Mouse (Mus musculus) forebrain, embryonic 15.5 days (tissue): ENCODE data around the gene Hist1h2bf. TPM values are rescaled to one million over a fixed set of nuclear protein-coding genes. Genes with fewer than 3 reads are reported as not detected.

Experiments
- ATAC-seq: fragments of 200-750 bp; cut with Nextera tagmentation; replicated peaks from 2 replicates; pipeline ENCODE4 v1.8.0; 2017; ENCODE audit warnings: mild to moderate bottlenecking, moderate TSS enrichment, moderate library complexity
- H3K27ac ChIP-seq: fragments of 300-500 bp; sonication (generic); replicated peaks from 2 replicates; pipeline ENCODE4 v1.5.1; 2015; ENCODE audit warnings: mild to moderate bottlenecking, inconsistent platforms
- H3K27me3 ChIP-seq: fragments of 300-500 bp; sonication (generic); 2 replicates; pipeline ENCODE4 v1.6.1; 2015; ENCODE audit warnings: inconsistent platforms
- H3K36me3 ChIP-seq: fragments of 300-500 bp; sonication (generic); 2 replicates; pipeline ENCODE4 v1.6.1; 2015; ENCODE audit warnings: mild to moderate bottlenecking, inconsistent platforms
- H3K4me1 ChIP-seq: fragments of 300-500 bp; sonication (generic); 2 replicates; pipeline ENCODE4 v1.6.1; 2015; ENCODE audit warnings: inconsistent platforms
- H3K4me2 ChIP-seq: fragments of 300-500 bp; sonication (generic); replicated peaks from 2 replicates; pipeline ENCODE4 v1.6.1; 2015; ENCODE audit warnings: mild to moderate bottlenecking, inconsistent platforms
- H3K4me3 ChIP-seq: fragments of 300-500 bp; sonication (generic); 2 replicates; pipeline ENCODE4 v1.5.1; 2015; ENCODE audit warnings: mild to moderate bottlenecking, inconsistent platforms
- H3K9ac ChIP-seq: fragments of 300-500 bp; sonication (generic); replicated peaks from 2 replicates; pipeline ENCODE4 v1.6.1; 2015; ENCODE audit warnings: mild to moderate bottlenecking, inconsistent platforms
- H3K9me3 ChIP-seq: fragments of 300-500 bp; sonication (generic); 2 replicates; pipeline ENCODE4 v1.6.1; 2016; ENCODE audit warnings: inconsistent platforms
- WGBS: fragments of 180-500 bp; shearing (Covaris S2); methylation state at CpG from one replicate; pipeline ENCODE4 v1.1.7; 2015; ENCODE audit warnings: mixed read lengths; 5-methylcytosine and 5-hydroxymethylcytosine counted together
- microRNA-seq: library from miRNA; unstranded; fragments of <30 nt; microRNA quantifications from one replicate; pipeline ENCODE4, GENCODE M21; 2016
- polyA plus RNA-seq: library from polyadenylated mRNA; unstranded; fragments of >200 nt; fragmentation: Nextera tagmentation; extraction: Ambion mirVana; gene quantifications from 2 replicates; pipeline ENCODE4 v1.2.1, GENCODE M21; 2015

Hist1h2bf gene
- polyA plus RNA-seq, 1 experiment from 2014 or later: 2.9 TPM

- WGBS: 2% methylated on average over 10 of the region's 10 CpGs
- no peak for ATAC-seq
- Histone ChIP-seq H3K4me3 (peak overlapping the region; percentile 49), H3K4me1 (peaks cover 30% of the 10 kb centered on the region), H3K9ac (no peak overlapping the region; the same call in 1 of the 2 replicates), H3K27me3 (no peaks in the 10 kb centered on the region), H3K27ac (no peak overlapping the region), H3K9me3 (no peaks in the 10 kb centered on the region), H3K36me3 (no peaks in the 10 kb centered on the region), H3K4me2 (peak overlapping the region; percentile 46)
Measured at GRCm38 (mm10) chr13:23525901-23526300, 48.1 kb downstream of the Hist1h2bf start.

- 9% methylated on average over 5 of the region's 5 CpGs for WGBS
- Histone ChIP-seq H3K36me3 (no peaks in the 10 kb centered on the region), H3K27ac (no peak overlapping the region; the same call in 1 of the 2 replicates), H3K4me3 (no peak overlapping the region), H3K27me3 (no peaks in the 10 kb centered on the region), H3K9me3 (no peaks in the 10 kb centered on the region), H3K4me1 (peaks cover 26% of the 10 kb centered on the region), H3K9ac (no peak overlapping the region), H3K4me2 (peak overlapping the region; percentile 17; the same call in 1 of the 2 replicates)
- peak; percentile 58 for ATAC-seq
Measured at GRCm38 (mm10) chr13:23524654-23525053, 49.3 kb downstream of the Hist1h2bf start.

DNA sequence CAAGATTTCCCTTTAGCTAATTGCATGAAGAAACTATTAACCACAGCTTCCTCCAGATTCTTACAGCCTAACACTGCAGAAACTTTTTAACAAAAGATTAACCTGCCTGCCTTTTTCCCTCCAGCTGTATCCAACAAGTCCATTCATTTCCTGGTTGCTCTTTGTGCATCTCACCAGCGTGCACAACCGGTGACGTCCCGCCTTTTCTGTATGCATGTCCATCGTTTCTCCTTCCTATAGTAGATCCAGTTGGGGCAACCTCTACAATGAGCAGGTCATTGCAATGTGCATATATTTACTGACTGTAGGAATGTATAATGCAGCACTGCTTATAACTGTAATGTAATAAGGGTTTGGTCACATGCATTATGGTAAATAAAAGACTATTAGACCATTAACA, 50.0 kb downstream of the Hist1h2bf start:
- Histone ChIP-seq H3K36me3 (no peaks in the 10 kb centered on the region), H3K4me1 (peaks cover 23% of the 10 kb centered on the region), H3K9ac (no peak overlapping the region), H3K4me2 (no peak overlapping the region), H3K27me3 (no peaks in the 10 kb centered on the region), H3K9me3 (no peaks in the 10 kb centered on the region), H3K27ac (no peak overlapping the region), H3K4me3 (no peak overlapping the region)
- WGBS: 48% methylated on average over 5 of the region's 5 CpGs
- no peak for ATAC-seq

Small RNA genes within 50 kb of the gene (microRNA-seq; reads per million reads assigned to microRNA genes)
- not detected for gene Gm44297
- gene Gm44359: not detected
- not detected for gene Gm44394

Other genes with a start within 250 kb of the Hist1h2bf start
- 58.3 and 60.9 TPM in 2 replicates for gene Zfp322a, start 205.0 kb downstream of the Hist1h2bf start, polyA plus RNA-seq
- 13.0 and 13.2 TPM in 2 replicates for gene Abt1, start 150.3 kb downstream of the Hist1h2bf start, polyA plus RNA-seq
- gene Btn1a1, start 108.3 kb downstream of the Hist1h2bf start, polyA plus RNA-seq: 0.05 and 0.08 TPM in 2 replicates
- 0.11 TPM in 1 of 2 replicates, not detected in the other for gene Btn2a2, start 85.3 kb downstream of the Hist1h2bf start, polyA plus RNA-seq
- 4.9 and 6.0 TPM in 2 replicates for gene Hist1h4h, start 43.1 kb downstream of the Hist1h2bf start, polyA plus RNA-seq
- 2.8 and 6.7 TPM in 2 replicates for gene Hist1h2af, start 40.3 kb downstream of the Hist1h2bf start, polyA plus RNA-seq
- gene Hist1h3g, start 38.8 kb downstream of the Hist1h2bf start, polyA plus RNA-seq: 2.7 and 3.4 TPM in 2 replicates
- 0.37 and 0.59 TPM in 2 replicates for gene Hist1h2bh, start 30.8 kb downstream of the Hist1h2bf start, polyA plus RNA-seq
- 0.46 and 0.94 TPM in 2 replicates for gene Hist1h3f, start 30.1 kb downstream of the Hist1h2bf start, polyA plus RNA-seq
- 0.70 and 0.73 TPM in 2 replicates for gene Hist1h4f, start 22.5 kb downstream of the Hist1h2bf start, polyA plus RNA-seq
- 0.23 and 0.25 TPM in 2 replicates for gene Hist1h1d, start 20.9 kb downstream of the Hist1h2bf start, polyA plus RNA-seq
- 2.6 and 2.7 TPM in 2 replicates for gene Hist1h3e, start 11.8 kb downstream of the Hist1h2bf start, polyA plus RNA-seq
- gene Hist1h2ae, start 3.0 kb downstream of the Hist1h2bf start, polyA plus RNA-seq: 48.1 and 55.0 TPM in 2 replicates
- gene Hist1h2bg, start 2.8 kb downstream of the Hist1h2bf start, polyA plus RNA-seq: 4.7 and 5.6 TPM in 2 replicates
- gene Hist1h2ad, start 185 bp upstream of the Hist1h2bf start, polyA plus RNA-seq: 1.5 and 2.0 TPM in 2 replicates
- 4.5 and 5.1 TPM in 2 replicates for gene Hist1h3d, start 1.6 kb upstream of the Hist1h2bf start, polyA plus RNA-seq
- gene Hist1h4d, start 7.4 kb upstream of the Hist1h2bf start, polyA plus RNA-seq: 76.0 and 88.6 TPM in 2 replicates
- gene Hist1h2be, start 46.9 kb upstream of the Hist1h2bf start, polyA plus RNA-seq: 1.9 and 2.5 TPM in 2 replicates
- gene Hist1h1e, start 48.4 kb upstream of the Hist1h2bf start, polyA plus RNA-seq: 11.6 and 13.7 TPM in 2 replicates
- gene Hist1h2ac, start 109.8 kb upstream of the Hist1h2bf start, polyA plus RNA-seq: 1.0 and 1.1 TPM in 2 replicates
- 33.7 and 35.6 TPM in 2 replicates for gene Hist1h2bc, start 110.0 kb upstream of the Hist1h2bf start, polyA plus RNA-seq
- 0.20 TPM in 1 of 2 replicates, not detected in the other for gene Hist1h1t, start 121.6 kb upstream of the Hist1h2bf start, polyA plus RNA-seq
- 3.7 and 4.4 TPM in 2 replicates for gene Hist1h4c, start 124.3 kb upstream of the Hist1h2bf start, polyA plus RNA-seq
- gene Hfe, start 136.7 kb upstream of the Hist1h2bf start, polyA plus RNA-seq: 2.0 and 3.4 TPM in 2 replicates
- 22.8 and 24.6 TPM in 2 replicates for gene Hist1h1c, start 164.6 kb upstream of the Hist1h2bf start, polyA plus RNA-seq
- gene Hist1h3c, start 171.4 kb upstream of the Hist1h2bf start, polyA plus RNA-seq: 3.9 and 4.1 TPM in 2 replicates
- gene Hist1h2bb, start 172.5 kb upstream of the Hist1h2bf start, polyA plus RNA-seq: 1.8 and 2.0 TPM in 2 replicates
- 26.0 and 31.2 TPM in 2 replicates for gene Hist1h2ab, start 176.9 kb upstream of the Hist1h2bf start, polyA plus RNA-seq
- gene Hist1h3b, start 178.1 kb upstream of the Hist1h2bf start, polyA plus RNA-seq: 7.9 and 11.7 TPM in 2 replicates
- 2.8 and 3.8 TPM in 2 replicates for gene Hist1h4b, start 182.8 kb upstream of the Hist1h2bf start, polyA plus RNA-seq
- 0.38 TPM in 1 of 2 replicates, not detected in the other for gene Hist1h4a, start 187.0 kb upstream of the Hist1h2bf start, polyA plus RNA-seq
- 2.7 and 3.2 TPM in 2 replicates for gene Hist1h3a, start 188.2 kb upstream of the Hist1h2bf start, polyA plus RNA-seq
- 1.5 TPM in 2 replicates for gene Hist1h1a, start 189.5 kb upstream of the Hist1h2bf start, polyA plus RNA-seq
- 0.11 TPM in 1 of 2 replicates, not detected in the other for gene Trim38, start 195.7 kb upstream of the Hist1h2bf start, polyA plus RNA-seq
- not detected in 2 replicates for gene Slc17a2, start 232.8 kb upstream of the Hist1h2bf start, polyA plus RNA-seq